Mouse (Mus musculus): Measurements from ENCODE around the gene Doc2a. TPM values are rescaled to one million over a fixed set of nuclear protein-coding genes. Genes with fewer than 3 reads are reported as not detected.

Doc2a gene
- total and polyA plus RNA-seq, 3 experiments, result not detected

DNA sequence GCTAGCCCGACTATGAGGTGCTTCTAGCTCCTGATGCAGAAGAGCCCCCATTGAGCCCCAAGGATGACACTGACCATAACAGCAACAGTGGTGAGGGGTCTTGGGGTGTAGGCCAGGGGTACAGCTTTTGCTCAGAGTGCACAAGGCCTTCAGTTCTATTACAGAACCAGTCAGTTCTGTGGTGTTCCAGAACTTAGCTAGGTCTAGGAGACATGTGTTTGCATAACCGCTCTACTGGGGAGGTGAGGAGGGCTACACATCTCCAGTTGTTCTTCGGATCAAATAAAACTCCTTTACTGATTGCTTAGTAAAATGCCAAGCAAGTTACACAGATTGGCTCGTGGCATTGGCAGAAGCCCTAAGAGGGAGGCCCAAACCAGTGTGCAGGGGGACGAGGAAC, 15.7 kb upstream of the Doc2a start, which contains the start of gene 4930451I11Rik:
4930451I11Rik (minus strand) TSS at position 101 of the 400 bp plus-strand sequence.
- Histone ChIP-seq H3K79me2 (replicated peaks; ENCODE audit: control insufficient read depth, insufficient read depth, low read length) (no peaks in the 10 kb centered on the region), H3K9ac (ENCODE audit: low read depth, low read length) (no peak within 1 kb of the TSS), H3K4me3 (no peak within 1 kb of the TSS), H3K27me3 (ENCODE audit: control insufficient read depth, insufficient read depth, low read length) (no peaks in the 10 kb centered on the region), H3K36me3 (ENCODE audit: control insufficient read depth, insufficient read depth, low read length) (no peaks in the 10 kb centered on the region), H3K4me1 (ENCODE audit: control insufficient read depth, insufficient read depth, low read length) (no peaks in the 10 kb centered on the region), H3K27ac (no peak within 1 kb of the TSS)
- no peak for TF ChIP-seq POLR2A (IDR thresholded peaks at IDR 0.05; ENCODE audit: insufficient read depth, low read depth, low read length)
- TF ChIP-seq CTCF (IDR thresholded peaks at IDR 0.05), result no peak
- no peak for TF ChIP-seq EP300 (IDR thresholded peaks at IDR 0.05; ENCODE audit: insufficient read depth, low read depth, low read length)
- DNase-seq, result no peak
- intact Hi-C loops (cut with DNase I), result no loop called here
- 58% methylated on average over 5 of the region's 5 CpGs for WGBS

DNA sequence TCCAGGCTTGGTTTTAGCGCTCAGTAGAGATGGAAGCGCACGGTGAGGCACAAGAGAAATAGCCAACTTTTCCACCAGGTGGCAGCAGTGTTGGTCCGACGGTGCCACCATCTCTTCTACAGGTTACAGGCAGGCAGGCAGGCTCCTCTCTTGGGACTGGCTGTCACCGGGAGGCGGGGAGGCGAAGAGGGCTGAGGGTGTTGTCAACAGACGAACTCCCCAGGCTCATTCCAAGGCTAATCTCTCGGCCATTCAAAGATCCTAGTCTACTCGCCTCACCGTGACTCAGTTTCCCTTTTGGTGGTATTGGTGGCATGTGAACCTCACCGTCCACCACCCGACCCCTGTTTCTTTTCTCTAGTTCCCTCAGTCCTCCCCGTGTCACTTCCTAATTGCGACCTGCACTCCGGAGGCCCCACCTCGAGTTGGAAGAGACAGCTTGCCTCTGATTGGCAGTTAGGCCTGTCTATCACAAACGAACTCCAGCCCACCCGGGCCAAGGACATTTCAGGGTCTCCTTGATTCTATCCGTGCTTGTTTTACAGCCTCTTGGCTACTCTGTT, 15.1 kb upstream of the Doc2a start:
- TF ChIP-seq EP300 (IDR thresholded peaks at IDR 0.05; ENCODE audit: insufficient read depth, low read depth, low read length) (peak; percentile 77), POLR2A (IDR thresholded peaks at IDR 0.05; ENCODE audit: insufficient read depth, low read depth, low read length) (no peak), CTCF (IDR thresholded peaks at IDR 0.05) (peak; percentile 92)
- WGBS, result 2% methylated on average over 20 of the region's 21 CpGs
- H3K27ac ChIP-seq, result no peak overlapping the region
- intact Hi-C loops (cut with DNase I), result loop anchor here (1.0 kb wide), 2 partner anchors 272 to 278 kb away; no protein-coding TSS in a partner anchor
- no peaks in the 10 kb centered on the region for H3K36me3 ChIP-seq (ENCODE audit: control insufficient read depth, insufficient read depth, low read length)
- no peak overlapping the region for H3K9ac ChIP-seq (ENCODE audit: low read depth, low read length)
- H3K4me1 ChIP-seq (ENCODE audit: control insufficient read depth, insufficient read depth, low read length), result no peaks in the 10 kb centered on the region
- no peak overlapping the region for H3K4me3 ChIP-seq
- H3K27me3 ChIP-seq (ENCODE audit: control insufficient read depth, insufficient read depth, low read length), result no peaks in the 10 kb centered on the region
- no peaks in the 10 kb centered on the region for H3K79me2 ChIP-seq (replicated peaks; ENCODE audit: control insufficient read depth, insufficient read depth, low read length)
- peak; percentile 70 to 75 for DNase-seq

DNA sequence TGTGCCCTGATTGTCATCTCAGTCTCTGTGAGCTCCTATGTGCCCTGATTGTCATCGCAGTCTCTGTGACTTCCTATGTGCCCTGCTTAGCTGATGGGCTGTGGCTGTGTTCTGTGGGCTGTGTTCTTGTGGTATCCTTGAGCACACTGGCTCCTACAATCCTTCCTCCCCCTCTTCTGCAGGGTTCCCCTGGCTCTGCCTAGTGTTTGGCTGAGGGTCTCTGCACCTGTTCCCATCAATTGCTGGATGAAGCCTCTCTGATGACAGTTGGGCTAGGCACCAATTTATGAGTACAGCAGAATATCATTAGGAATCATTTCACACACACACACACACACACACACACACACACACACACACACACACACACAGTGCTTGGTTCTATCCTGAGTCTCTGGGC, 13.9 kb upstream of the Doc2a start:
- no peak for DNase-seq
- Histone ChIP-seq H3K4me3 (no peak overlapping the region), H3K27ac (no peak overlapping the region), H3K27me3 (ENCODE audit: control insufficient read depth, insufficient read depth, low read length) (no peaks in the 10 kb centered on the region), H3K9ac (ENCODE audit: low read depth, low read length) (no peak overlapping the region), H3K4me1 (ENCODE audit: control insufficient read depth, insufficient read depth, low read length) (no peaks in the 10 kb centered on the region), H3K79me2 (replicated peaks; ENCODE audit: control insufficient read depth, insufficient read depth, low read length) (no peaks in the 10 kb centered on the region), H3K36me3 (ENCODE audit: control insufficient read depth, insufficient read depth, low read length) (no peaks in the 10 kb centered on the region)
- no peak for TF ChIP-seq POLR2A (IDR thresholded peaks at IDR 0.05; ENCODE audit: insufficient read depth, low read depth, low read length)
- no peak for TF ChIP-seq EP300 (IDR thresholded peaks at IDR 0.05; ENCODE audit: insufficient read depth, low read depth, low read length)
- TF ChIP-seq CTCF (IDR thresholded peaks at IDR 0.05), result no peak
- intact Hi-C loops (cut with DNase I), result no loop called here
- WGBS, result 87% methylated on average over 1 of the region's 1 CpGs

DNA sequence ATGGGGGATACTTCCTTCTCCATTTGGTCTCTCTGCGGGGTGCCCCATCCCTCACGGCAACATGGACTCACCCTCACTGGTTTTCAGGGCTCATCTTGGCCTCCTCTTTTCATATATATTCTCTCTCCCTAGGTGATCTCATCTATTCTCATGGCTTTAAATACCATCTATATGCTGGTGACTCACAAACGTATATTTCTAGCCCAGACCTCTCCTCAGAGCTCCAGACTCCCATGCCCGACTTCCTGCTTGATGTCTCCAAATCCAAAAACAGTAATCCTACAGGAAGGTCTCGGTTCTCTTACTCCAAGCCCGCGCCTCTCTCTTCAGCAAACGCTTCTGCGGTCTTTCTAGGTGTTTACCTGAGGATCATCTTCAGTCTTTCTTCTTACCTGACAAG, 3.9 kb upstream of the Doc2a start:
- DNase-seq, result no peak
- Histone ChIP-seq H3K27me3 (ENCODE audit: control insufficient read depth, insufficient read depth, low read length) (peaks cover 7% of the 10 kb centered on the region), H3K4me3 (no peak overlapping the region), H3K4me1 (ENCODE audit: control insufficient read depth, insufficient read depth, low read length) (no peaks in the 10 kb centered on the region), H3K9ac (ENCODE audit: low read depth, low read length) (no peak overlapping the region), H3K79me2 (replicated peaks; ENCODE audit: control insufficient read depth, insufficient read depth, low read length) (no peaks in the 10 kb centered on the region), H3K27ac (no peak overlapping the region), H3K36me3 (ENCODE audit: control insufficient read depth, insufficient read depth, low read length) (no peaks in the 10 kb centered on the region)
- intact Hi-C loops (cut with DNase I), result no loop called here
- TF ChIP-seq POLR2A (IDR thresholded peaks at IDR 0.05; ENCODE audit: insufficient read depth, low read depth, low read length), result no peak
- TF ChIP-seq EP300 (IDR thresholded peaks at IDR 0.05; ENCODE audit: insufficient read depth, low read depth, low read length), result no peak
- 63% methylated on average over 9 of the region's 9 CpGs for WGBS

DNA sequence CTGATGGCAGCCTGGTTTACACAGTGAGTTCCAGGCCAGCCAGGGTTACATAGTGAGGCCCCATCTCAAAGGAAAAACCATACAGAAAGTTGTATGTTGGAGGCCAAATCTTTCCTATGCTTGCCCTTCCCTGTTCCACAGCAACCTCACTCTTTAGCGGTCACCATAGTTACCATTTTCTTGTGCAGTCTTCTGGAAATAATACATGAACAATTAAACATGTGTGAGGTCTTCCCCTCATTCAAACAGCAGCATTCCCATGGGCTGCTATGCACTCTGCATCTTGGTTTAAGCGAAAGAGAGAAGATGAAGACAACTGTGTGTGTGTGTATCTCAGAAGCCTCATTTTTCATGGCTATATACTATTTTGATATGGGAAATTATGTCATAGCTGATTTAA, 1.7 kb upstream of the Doc2a start:
- Histone ChIP-seq H3K4me1 (ENCODE audit: control insufficient read depth, insufficient read depth, low read length) (no peaks in the 10 kb centered on the region), H3K27ac (no peak overlapping the region), H3K27me3 (ENCODE audit: control insufficient read depth, insufficient read depth, low read length) (peaks cover 14% of the 10 kb centered on the region), H3K79me2 (replicated peaks; ENCODE audit: control insufficient read depth, insufficient read depth, low read length) (no peaks in the 10 kb centered on the region), H3K36me3 (ENCODE audit: control insufficient read depth, insufficient read depth, low read length) (no peaks in the 10 kb centered on the region), H3K9ac (ENCODE audit: low read depth, low read length) (no peak overlapping the region), H3K4me3 (no peak overlapping the region)
- WGBS, result 95% methylated on average over 2 of the region's 2 CpGs
- DNase-seq, result no peak
- no peak for TF ChIP-seq POLR2A (IDR thresholded peaks at IDR 0.05; ENCODE audit: insufficient read depth, low read depth, low read length)
- TF ChIP-seq CTCF (IDR thresholded peaks at IDR 0.05), result no peak
- no peak for TF ChIP-seq EP300 (IDR thresholded peaks at IDR 0.05; ENCODE audit: insufficient read depth, low read depth, low read length)
- intact Hi-C loops (cut with DNase I), result no loop called here
